Mouse (Mus musculus) limb, embryonic 10.5 days (tissue): ENCODE measurements around the gene Timp3. TPM values are rescaled to one million over a fixed set of nuclear protein-coding genes. Genes with fewer than 3 reads are reported as not detected.

Experiments
- DNase-seq: peaks from one replicate; pipeline ENCODE4 v3.0.0-alpha.2; 2017; ENCODE audit warnings: low spot score
- H3K27ac ChIP-seq: fragments of 300-500 bp; sonication (generic); 2 replicates; pipeline ENCODE4 v1.5.1; 2016; ENCODE audit warnings: mild to moderate bottlenecking
- H3K27me3 ChIP-seq: fragments of 300-500 bp; sonication (generic); 2 replicates; pipeline ENCODE4 v1.6.1; 2016; ENCODE audit warnings: low read depth, mild to moderate bottlenecking; ENCODE audit not compliant: poor library complexity, severe bottlenecking
- H3K36me3 ChIP-seq: fragments of 300-500 bp; sonication (generic); 2 replicates; pipeline ENCODE4 v1.6.1; 2016; ENCODE audit warnings: mild to moderate bottlenecking, moderate library complexity
- H3K4me1 ChIP-seq: fragments of 300-500 bp; sonication (generic); 2 replicates; pipeline ENCODE4 v1.6.1; 2016
- H3K4me3 ChIP-seq: fragments of 300-500 bp; sonication (generic); 2 replicates; pipeline ENCODE4 v1.5.1; 2016; ENCODE audit warnings: mild to moderate bottlenecking, moderate library complexity
- H3K9me3 ChIP-seq: fragments of 300-500 bp; sonication (generic); replicated peaks from 2 replicates; pipeline ENCODE4 v1.6.1; 2016; ENCODE audit warnings: mild to moderate bottlenecking
- WGBS: fragments of 180-500 bp; shearing (Covaris S2); methylation state at CpG from one replicate; pipeline ENCODE4 v1.1.7; 2016; 5-methylcytosine and 5-hydroxymethylcytosine counted together
- polyA plus RNA-seq: library from polyadenylated mRNA; unstranded; fragments of >200 nt; fragmentation: Nextera tagmentation; extraction: Ambion mirVana; gene quantifications from 2 replicates; pipeline ENCODE4 v1.2.1, GENCODE M21; 2016

The Timp3 gene
- polyA plus RNA-seq, 1 experiment from 2014 or later, result 43.5 TPM

GRCm38 (mm10) chr10:86301593-86302317, 1.6 kb downstream of the Timp3 start:
- 20% methylated on average over 4 of the region's 4 CpGs for WGBS
- Histone ChIP-seq H3K27ac (peak overlapping the region; percentile 91), H3K4me1 (peaks cover 52% of the 10 kb centered on the region), H3K36me3 (peaks cover 11% of the 10 kb centered on the region), H3K27me3 (peaks cover 23% of the 10 kb centered on the region), H3K4me3 (peak overlapping the region; percentile 84), H3K9me3 (no peaks in the 10 kb centered on the region)
- DNase-seq, result no peak

GRCm38 (mm10) chr10:86302318-86302648, 2.1 kb downstream of the Timp3 start:
- DNase-seq, result no peak
- peaks cover 21% of the 10 kb centered on the region for H3K27me3 ChIP-seq
- H3K27ac ChIP-seq, result peak overlapping the region; percentile 91; the same call in 1 of the 2 replicates
- no peaks in the 10 kb centered on the region for H3K9me3 ChIP-seq
- H3K4me3 ChIP-seq, result peak overlapping the region; percentile 84
- 74% methylated on average over 4 of the region's 4 CpGs for WGBS
- peaks cover 52% of the 10 kb centered on the region for H3K4me1 ChIP-seq
- peaks cover 15% of the 10 kb centered on the region for H3K36me3 ChIP-seq

- peak; percentile 60 for DNase-seq
- Histone ChIP-seq H3K4me1 (peaks cover 52% of the 10 kb centered on the region), H3K9me3 (no peaks in the 10 kb centered on the region), H3K27ac (peak overlapping the region; percentile 19; the same call in 1 of the 2 replicates), H3K27me3 (peaks cover 15% of the 10 kb centered on the region), H3K4me3 (peak overlapping the region; percentile 84), H3K36me3 (peaks cover 22% of the 10 kb centered on the region)
- WGBS, result 34% methylated on average over 8 of the region's 8 CpGs
These were observed 2.8 kb downstream of the Timp3 start for GRCm38 (mm10) chr10:86302761-86303494.

- Histone ChIP-seq H3K4me1 (peaks cover 52% of the 10 kb centered on the region), H3K27me3 (peaks cover 9% of the 10 kb centered on the region), H3K36me3 (peaks cover 27% of the 10 kb centered on the region), H3K9me3 (no peaks in the 10 kb centered on the region), H3K4me3 (peak overlapping the region; percentile 84; the same call in 1 of the 2 replicates), H3K27ac (no peak overlapping the region)
- DNase-seq, result no peak
- WGBS, result 87% methylated on average over 2 of the region's 2 CpGs
These were observed 3.3 kb downstream of the Timp3 start for GRCm38 (mm10) chr10:86303495-86303876.

GRCm38 (mm10) chr10:86304583-86304982, 4.4 kb downstream of the Timp3 start:
- Histone ChIP-seq H3K4me1 (peaks cover 52% of the 10 kb centered on the region), H3K4me3 (no peak overlapping the region), H3K9me3 (no peaks in the 10 kb centered on the region), H3K27me3 (no peaks in the 10 kb centered on the region), H3K27ac (0 out of 2 replicates have a peak overlapping the region, but pooled peaks have one; percentile 39), H3K36me3 (peaks cover 37% of the 10 kb centered on the region)
- 16% methylated on average over 2 of the region's 2 CpGs for WGBS
- no peak for DNase-seq

GRCm38 (mm10) chr10:86307235-86307634, 7.1 kb downstream of the Timp3 start:
- H3K27me3 ChIP-seq, result no peaks in the 10 kb centered on the region
- no peaks in the 10 kb centered on the region for H3K9me3 ChIP-seq
- no peak for DNase-seq
- no peak overlapping the region for H3K27ac ChIP-seq
- peaks cover 37% of the 10 kb centered on the region for H3K36me3 ChIP-seq
- H3K4me1 ChIP-seq, result peaks cover 29% of the 10 kb centered on the region
- 90% methylated on average over 4 of the region's 4 CpGs for WGBS
- no peak overlapping the region for H3K4me3 ChIP-seq

- H3K27ac ChIP-seq, result no peak overlapping the region; the same call in 1 of the 2 replicates
- H3K4me1 ChIP-seq, result peaks cover 13% of the 10 kb centered on the region
- no peaks in the 10 kb centered on the region for H3K9me3 ChIP-seq
- DNase-seq, result no peak
- H3K36me3 ChIP-seq, result peaks cover 41% of the 10 kb centered on the region
- no peak overlapping the region for H3K4me3 ChIP-seq
- no peaks in the 10 kb centered on the region for H3K27me3 ChIP-seq
- WGBS, result 77% methylated on average over 6 of the region's 6 CpGs
These were observed 10.4 kb downstream of the Timp3 start for GRCm38 (mm10) chr10:86310527-86310926.

- H3K4me3 ChIP-seq, result no peak overlapping the region
- peaks cover 19% of the 10 kb centered on the region for H3K36me3 ChIP-seq
- no peak for DNase-seq
- no peak overlapping the region for H3K27ac ChIP-seq
- H3K9me3 ChIP-seq, result no peaks in the 10 kb centered on the region
- 90% methylated on average over 3 of the region's 3 CpGs for WGBS
- no peaks in the 10 kb centered on the region for H3K27me3 ChIP-seq
- peaks cover 16% of the 10 kb centered on the region for H3K4me1 ChIP-seq
These were observed 12.8 kb downstream of the Timp3 start for GRCm38 (mm10) chr10:86312976-86313375.

GRCm38 (mm10) chr10:86313448-86313847, 13.3 kb downstream of the Timp3 start:
- H3K4me1 ChIP-seq, result peaks cover 16% of the 10 kb centered on the region
- no peaks in the 10 kb centered on the region for H3K9me3 ChIP-seq
- no peak for DNase-seq
- WGBS, result 79% methylated on average over 1 of the region's 1 CpGs
- peaks cover 14% of the 10 kb centered on the region; the same call in 1 of the 2 replicates for H3K36me3 ChIP-seq
- no peaks in the 10 kb centered on the region for H3K27me3 ChIP-seq
- H3K4me3 ChIP-seq, result no peak overlapping the region
- H3K27ac ChIP-seq, result no peak overlapping the region

- Histone ChIP-seq H3K4me1 (peaks cover 28% of the 10 kb centered on the region), H3K4me3 (no peak overlapping the region), H3K27me3 (no peaks in the 10 kb centered on the region), H3K27ac (peak overlapping the region; percentile 42; the same call in 1 of the 2 replicates), H3K36me3 (0 out of 2 replicates have a peak, but pooled peaks cover 5% of the 10 kb centered on the region), H3K9me3 (no peaks in the 10 kb centered on the region)
- 37% methylated on average over 3 of the region's 3 CpGs for WGBS
- DNase-seq, result no peak
These were observed 15.3 kb downstream of the Timp3 start for GRCm38 (mm10) chr10:86315513-86315912.

GRCm38 (mm10) chr10:86317633-86318032, 17.5 kb downstream of the Timp3 start:
- Histone ChIP-seq H3K36me3 (0 out of 2 replicates have a peak, but pooled peaks cover 5% of the 10 kb centered on the region), H3K9me3 (no peaks in the 10 kb centered on the region), H3K4me1 (peaks cover 45% of the 10 kb centered on the region), H3K27me3 (no peaks in the 10 kb centered on the region), H3K4me3 (no peak overlapping the region), H3K27ac (no peak overlapping the region)
- WGBS, result 88% methylated on average over 7 of the region's 7 CpGs
- no peak for DNase-seq

GRCm38 (mm10) chr10:86318552-86319140, 18.5 kb downstream of the Timp3 start:
- no peaks in the 10 kb centered on the region for H3K9me3 ChIP-seq
- no peak overlapping the region for H3K4me3 ChIP-seq
- no peaks in the 10 kb centered on the region for H3K36me3 ChIP-seq
- H3K27ac ChIP-seq, result no peak overlapping the region
- peaks cover 53% of the 10 kb centered on the region for H3K4me1 ChIP-seq
- H3K27me3 ChIP-seq, result no peaks in the 10 kb centered on the region
- WGBS, result 89% methylated on average over 5 of the region's 5 CpGs
- DNase-seq, result no peak

- H3K27me3 ChIP-seq, result no peaks in the 10 kb centered on the region
- no peak overlapping the region for H3K27ac ChIP-seq
- H3K36me3 ChIP-seq, result no peaks in the 10 kb centered on the region
- H3K4me3 ChIP-seq, result no peak overlapping the region
- no peaks in the 10 kb centered on the region for H3K9me3 ChIP-seq
- H3K4me1 ChIP-seq, result peaks cover 49% of the 10 kb centered on the region
- no peak for DNase-seq
- 43% methylated on average over 3 of the region's 3 CpGs for WGBS
These were observed 19.4 kb downstream of the Timp3 start for GRCm38 (mm10) chr10:86319526-86319925.
